8 mouse cellular contexts compared by ENCODE assay signal in the genomic region with DNA sequence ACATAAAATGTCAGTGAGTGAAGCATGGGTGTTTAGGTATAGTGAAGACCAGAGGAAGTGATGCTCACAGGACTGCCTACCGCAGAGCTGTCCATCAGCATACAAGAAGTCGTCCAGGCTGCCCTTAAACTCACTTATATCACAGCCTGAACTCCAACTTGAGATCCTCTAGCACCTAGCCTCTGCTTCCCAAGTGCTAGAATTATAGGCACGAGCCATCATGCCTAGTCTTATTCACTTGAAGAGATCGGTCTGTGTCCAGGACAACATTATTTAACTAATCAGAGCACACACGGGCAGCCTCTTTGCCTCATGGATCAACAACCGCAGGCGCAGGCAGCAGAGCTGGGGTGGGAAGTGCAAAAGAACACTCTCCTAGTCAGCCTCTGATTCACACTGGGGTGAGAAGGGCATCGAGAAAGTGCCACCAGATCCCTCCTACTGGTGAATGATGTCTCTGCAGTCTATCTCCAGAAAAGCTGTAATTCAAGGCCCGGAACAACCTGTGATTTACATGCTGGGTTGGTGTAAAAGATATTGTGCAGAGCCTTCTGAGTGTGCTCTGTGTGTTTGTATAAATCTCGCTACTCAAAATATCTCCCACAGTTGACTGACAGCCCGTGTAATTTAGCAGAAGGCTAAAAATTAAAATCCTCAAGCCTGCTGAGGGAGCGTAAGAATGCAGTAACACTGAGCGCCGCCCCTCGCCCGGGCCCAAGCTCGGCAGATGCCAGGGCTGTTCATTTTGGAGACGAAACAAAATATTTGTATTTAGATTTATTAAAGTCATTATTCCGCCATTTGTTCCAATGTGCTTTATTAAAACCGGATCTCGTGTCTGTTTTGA.
A peak's percentile ranks its signal among the peaks of the same experiment; 100 is the strongest.
DNase-seq lines count a peak whose midpoint lies in the region; ATAC-seq and TF ChIP-seq lines count a peak whose summit lies in the region.

No protein-coding gene starts in this region.

- no peaks in the 10 kb centered on the region for H3K9me3 ChIP-seq in forebrain, embryonic 11.5 days (ENCODE audit: control insufficient read depth, low read length)
- H3K9me3 ChIP-seq in hindbrain, embryonic 10.5 days = no peaks in the 10 kb centered on the region
- H3K9me3 ChIP-seq in lung, embryonic 16.5 days (ENCODE audit: control insufficient read depth, low read length) = no peaks in the 10 kb centered on the region

- peaks cover 2% of the 10 kb centered on the region; the same call in 1 of the 2 replicates for H3K27me3 ChIP-seq in forebrain, embryonic 11.5 days (ENCODE audit: control insufficient read depth, insufficient read depth, low read length)
- peaks cover 64% of the 10 kb centered on the region for H3K27me3 ChIP-seq in hindbrain, embryonic 10.5 days (ENCODE audit: insufficient read depth, poor library complexity, severe bottlenecking)
- H3K27me3 ChIP-seq in lung, embryonic 16.5 days (ENCODE audit: control insufficient read depth, insufficient read depth, low read depth, low read length) = peaks cover 40% of the 10 kb centered on the region

- H3K27ac ChIP-seq in bone marrow, adult 2 months (ENCODE audit: control insufficient read depth, insufficient read depth, low read depth, low read length, poor library complexity) = no peak overlapping the region
- H3K27ac ChIP-seq in forebrain, embryonic 11.5 days (ENCODE audit: low read depth, low read length) = no peak overlapping the region
- 0 out of 2 replicates have a peak overlapping the region, but pooled peaks have one; percentile 35 for H3K27ac ChIP-seq in hindbrain, embryonic 10.5 days
- peak overlapping the region; percentile 29; the same call in 1 of the 2 replicates for H3K27ac ChIP-seq in lung, embryonic 16.5 days (ENCODE audit: low read length)

- no peaks in the 10 kb centered on the region; the same call in 1 of the 2 replicates for H3K4me1 ChIP-seq in bone marrow, adult 2 months (ENCODE audit: control insufficient read depth, insufficient read depth, low read length)
- H3K4me1 ChIP-seq in forebrain, embryonic 11.5 days (replicated peaks; ENCODE audit: control insufficient read depth, insufficient read depth, low read length) = peaks cover 17% of the 10 kb centered on the region
- H3K4me1 ChIP-seq in hindbrain, embryonic 10.5 days (replicated peaks) = peaks cover 50% of the 10 kb centered on the region
- peaks cover 14% of the 10 kb centered on the region for H3K4me1 ChIP-seq in lung, embryonic 16.5 days (replicated peaks; ENCODE audit: control insufficient read depth, insufficient read depth, low read length)

- H3K4me3 ChIP-seq in bone marrow, adult 2 months (replicated peaks; ENCODE audit: control insufficient read depth, low read depth, low read length) = no peak overlapping the region
- no peak overlapping the region for H3K4me3 ChIP-seq in forebrain, embryonic 11.5 days (ENCODE audit: low read depth, low read length)
- peak overlapping the region; percentile 36 for H3K4me3 ChIP-seq in hindbrain, embryonic 10.5 days
- peak overlapping the region; percentile 25 for H3K4me3 ChIP-seq in lung, embryonic 16.5 days (ENCODE audit: low read length)

- ATAC-seq in forebrain, embryonic 11.5 days (replicated peaks; ENCODE audit: low FRiP score) = peak; percentile 53; the same call in 1 of the 2 replicates
- peak; percentile 61 for ATAC-seq in lung, embryonic 16.5 days (ENCODE audit: low read depth)

- 9% methylated on average over 21 of the region's 21 CpGs for WGBS in bone marrow, adult 2 months
- 9% methylated on average over 21 of the region's 21 CpGs for WGBS in forebrain, embryonic 11.5 days
- 10% methylated on average over 21 of the region's 21 CpGs for WGBS in hindbrain, embryonic 10.5 days
- 8% methylated on average over 21 of the region's 21 CpGs for WGBS in lung, embryonic 16.5 days

- DNase-seq in CD4-positive, CD25-positive, alpha-beta regulatory T cell, adult 2 months (ENCODE audit: low read depth, low spot score) = peak; percentile 81
- DNase-seq in forebrain, embryonic 11.5 days (ENCODE audit: low spot score) = peak; percentile 71
- DNase-seq in hindbrain, embryonic 10.5 days (ENCODE audit: low spot score) = peak; percentile 59
- peak; percentile 61 for DNase-seq in layer of hippocampus, adult 9-11 months
- DNase-seq in retina, adult 2 months (ENCODE audit: low read depth, low spot score) = peak; percentile 20
- DNase-seq in yolk sac, embryonic 10.5 days (ENCODE audit: low spot score) = peak; percentile 77

- no peak for TF ChIP-seq POLR2A in bone marrow, adult 2 months (IDR thresholded peaks at IDR 0.05; ENCODE audit: borderline replicate concordance, control insufficient read depth, low read depth, low read length)

- no peaks in the 10 kb centered on the region for H3K36me3 ChIP-seq in forebrain, embryonic 11.5 days (ENCODE audit: control insufficient read depth, insufficient read depth, low read length)
- H3K36me3 ChIP-seq in hindbrain, embryonic 10.5 days = no peaks in the 10 kb centered on the region
- no peaks in the 10 kb centered on the region for H3K36me3 ChIP-seq in lung, embryonic 16.5 days (ENCODE audit: control insufficient read depth, insufficient read depth, low read length)

- peak overlapping the region; percentile 37; the same call in 1 of the 2 replicates for H3K4me2 ChIP-seq in forebrain, embryonic 11.5 days (ENCODE audit: low read depth, low read length, severe bottlenecking)
- H3K4me2 ChIP-seq in lung, embryonic 16.5 days (ENCODE audit: low read depth, low read length) = peak overlapping the region; percentile 41

- TF ChIP-seq CTCF in bone marrow, adult 2 months (IDR thresholded peaks at IDR 0.05; ENCODE audit: control insufficient read depth, insufficient read depth, low read length) = peak; percentile 55

- H3K9ac ChIP-seq in forebrain, embryonic 11.5 days (ENCODE audit: low read length) = no peak overlapping the region
- H3K9ac ChIP-seq in lung, embryonic 16.5 days (ENCODE audit: low read length) = no peak overlapping the region

Comparison
In these comparisons a context has a peak if more than half of its experiments do, and no peak if none do; other contexts are left out.
1. DNase-seq: peak in every context shown above with its lines; median percentile 81 in CD4-positive, CD25-positive, alpha-beta regulatory T cell, adult 2 months; 77 in yolk sac, embryonic 10.5 days; 71 in forebrain, embryonic 11.5 days; 61 in layer of hippocampus, adult 9-11 months; 59 in hindbrain, embryonic 10.5 days; 20 in retina, adult 2 months.
2. H3K27ac ChIP-seq: peak in hindbrain, embryonic 10.5 days (single experiment) and lung, embryonic 16.5 days (single experiment); none in bone marrow, adult 2 months (single experiment) and forebrain, embryonic 11.5 days (single experiment).
3. H3K4me3 ChIP-seq: peak in hindbrain, embryonic 10.5 days (single experiment) and lung, embryonic 16.5 days (single experiment); none in bone marrow, adult 2 months (single experiment) and forebrain, embryonic 11.5 days (single experiment).